Mouse (Mus musculus) testis, postnatal 10 days (tissue): ENCODE data around the gene Marf1.
"Not testable (repeated sequence)": the region's sequence is repeated elsewhere in the genome, so short reads cannot be mapped to it uniquely, and the experiment has no call there.

Experiments used
- DNase-seq: peaks from one replicate; pipeline ENCODE4 v3.0.0; 2021; ENCODE audit warnings: low spot score

Marf1 gene

DNA sequence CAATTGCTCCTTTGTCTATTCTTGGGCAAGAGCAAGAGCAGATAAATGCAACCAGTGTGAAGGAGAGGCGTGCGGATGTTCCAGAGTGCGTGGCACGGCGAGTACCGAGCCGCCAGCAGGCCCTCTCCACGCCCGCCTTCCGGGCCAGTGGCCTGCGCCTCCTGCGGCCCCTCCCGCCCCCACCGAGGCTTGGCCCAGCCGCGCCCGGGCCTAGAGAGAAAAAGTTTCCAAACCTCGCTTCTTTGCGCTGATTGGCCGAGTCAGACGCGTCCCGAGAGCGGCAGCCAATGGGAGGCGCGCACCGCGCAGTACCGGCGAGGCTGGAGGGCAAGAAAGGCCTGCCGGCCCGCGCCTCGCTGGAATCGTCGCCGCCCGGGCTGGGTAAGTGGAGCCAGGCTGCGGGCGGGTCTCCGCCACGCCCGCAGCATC is at the start of gene Marf1, which contains the start of gene Nde1:
Marf1 (minus strand) TSS at position 364 of the 429 bp plus-strand sequence.
Nde1 (plus strand) TSS at position 288 of the 429 bp plus-strand sequence.
- peak; percentile 90 for DNase-seq

DNA sequence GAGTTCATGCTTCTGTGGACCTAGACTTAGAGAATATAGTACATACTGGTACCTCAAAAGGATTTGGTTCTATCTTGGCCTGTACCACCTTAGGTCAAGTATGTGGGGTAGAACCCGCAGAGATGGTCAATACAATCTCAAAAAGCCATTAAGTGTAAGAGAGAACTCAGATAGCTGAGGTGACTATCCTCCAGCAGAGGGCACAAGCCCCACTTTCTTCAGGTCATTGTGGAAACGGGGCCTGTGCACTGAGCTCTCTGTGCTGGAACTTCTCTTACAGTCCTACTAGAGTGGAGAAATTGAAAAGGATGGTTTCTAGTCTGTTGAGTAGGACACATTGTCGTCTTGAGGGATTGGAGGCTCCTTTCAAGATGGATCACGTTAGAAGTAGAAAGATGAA is 35.6 kb upstream of the Marf1 start:
- no peak for DNase-seq

DNA sequence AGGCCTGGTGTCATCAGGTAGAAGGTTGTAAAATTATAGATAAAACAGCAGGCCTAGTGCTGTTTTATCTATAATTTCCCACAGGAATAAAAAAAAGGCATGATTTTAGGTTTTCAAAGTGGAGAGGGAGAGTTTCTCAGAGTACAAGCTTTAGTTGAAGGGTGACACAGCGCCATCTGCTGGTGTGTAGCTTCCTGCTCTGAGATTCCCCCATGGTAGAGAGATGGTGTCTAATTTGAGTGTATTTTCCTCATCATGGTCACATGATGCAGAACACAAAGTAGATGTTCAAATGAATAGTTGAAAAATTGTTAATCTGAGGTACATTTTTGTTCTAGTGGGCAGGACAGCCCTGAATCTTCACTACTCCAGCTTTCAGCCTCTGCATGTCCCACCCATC is 32.3 kb upstream of the Marf1 start:
- DNase-seq, result peak; percentile 82

DNA sequence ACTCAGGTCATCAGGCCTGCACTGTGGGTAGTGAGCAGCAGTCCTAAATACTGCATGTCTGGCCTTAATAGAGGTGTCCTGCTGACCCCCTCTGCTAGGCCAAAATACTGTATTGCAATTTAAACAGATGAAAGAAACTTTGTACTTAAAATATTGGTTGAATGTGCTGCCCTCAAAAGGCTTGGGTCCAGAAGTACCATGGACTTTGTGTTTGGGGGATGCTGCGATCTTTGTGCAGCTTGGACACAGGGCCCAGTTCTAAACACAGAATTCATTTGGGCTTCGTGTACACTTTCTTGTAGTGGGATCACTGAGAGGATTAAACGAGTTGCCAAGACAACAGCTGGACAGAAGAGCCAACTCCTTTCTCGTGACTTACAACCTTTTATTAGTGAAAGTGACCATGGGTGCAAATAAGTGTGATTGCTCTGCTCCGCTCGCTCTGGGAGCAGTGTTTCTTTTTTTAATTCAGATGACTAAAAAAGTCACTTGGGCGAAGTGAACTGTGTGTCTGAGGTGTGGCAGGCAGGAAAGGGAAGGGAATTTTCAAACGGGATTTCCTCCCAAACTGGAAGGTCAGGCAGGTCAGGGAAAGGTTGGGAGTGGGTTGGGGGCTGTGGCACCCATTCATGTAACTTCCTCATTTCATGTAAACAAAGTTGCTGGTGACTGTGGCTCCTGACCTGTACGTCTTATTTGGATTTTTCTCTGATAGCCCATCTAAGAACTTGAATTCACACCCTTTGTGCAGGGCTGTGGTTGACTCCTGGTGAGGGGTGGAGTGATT is 31.2 kb upstream of the Marf1 start:
- no peak for DNase-seq

DNA sequence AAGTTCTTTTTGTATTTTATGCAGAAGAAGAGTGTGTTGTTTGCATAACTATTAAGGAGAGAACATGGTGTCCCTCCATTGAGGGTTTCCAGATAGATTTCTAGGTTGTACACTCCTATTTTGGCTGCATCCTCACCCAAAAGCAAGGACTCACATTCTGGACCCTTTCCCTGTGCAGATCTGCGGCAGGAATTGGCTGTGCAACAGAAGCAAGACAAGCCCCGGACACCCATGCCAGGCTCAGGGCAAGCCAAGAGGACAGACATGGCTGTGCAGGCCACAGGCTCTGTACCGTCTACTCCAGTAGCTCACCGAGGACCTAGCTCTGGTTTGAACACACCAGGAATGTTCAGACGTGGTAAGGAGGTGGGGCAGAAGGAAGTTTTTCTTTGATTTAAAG is 22.4 kb upstream of the Marf1 start:
- DNase-seq, result no peak

GRCm38 (mm10) chr16:14183856-14184255 is 20.7 kb upstream of the Marf1 start:
- no peak for DNase-seq

DNA sequence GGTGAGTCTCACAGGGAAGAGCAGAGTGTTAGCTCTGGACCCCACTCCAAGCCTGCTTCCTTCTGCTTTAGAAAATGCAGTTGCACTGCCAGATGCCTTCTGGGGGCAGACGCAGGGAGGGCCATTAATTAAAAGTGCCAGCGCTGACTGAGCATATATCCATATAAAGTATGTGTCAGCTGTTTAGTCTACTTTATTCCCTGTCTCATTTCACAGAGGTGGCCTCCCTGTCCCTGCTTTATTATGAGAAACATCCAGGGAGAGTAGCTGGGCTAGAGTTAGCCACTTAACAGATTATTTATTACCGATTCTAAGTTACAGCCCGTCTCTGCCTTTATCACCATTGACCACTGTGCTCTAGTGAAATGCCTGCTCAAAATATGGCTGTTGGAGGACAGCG is 19.2 kb upstream of the Marf1 start:
- no peak for DNase-seq

DNA sequence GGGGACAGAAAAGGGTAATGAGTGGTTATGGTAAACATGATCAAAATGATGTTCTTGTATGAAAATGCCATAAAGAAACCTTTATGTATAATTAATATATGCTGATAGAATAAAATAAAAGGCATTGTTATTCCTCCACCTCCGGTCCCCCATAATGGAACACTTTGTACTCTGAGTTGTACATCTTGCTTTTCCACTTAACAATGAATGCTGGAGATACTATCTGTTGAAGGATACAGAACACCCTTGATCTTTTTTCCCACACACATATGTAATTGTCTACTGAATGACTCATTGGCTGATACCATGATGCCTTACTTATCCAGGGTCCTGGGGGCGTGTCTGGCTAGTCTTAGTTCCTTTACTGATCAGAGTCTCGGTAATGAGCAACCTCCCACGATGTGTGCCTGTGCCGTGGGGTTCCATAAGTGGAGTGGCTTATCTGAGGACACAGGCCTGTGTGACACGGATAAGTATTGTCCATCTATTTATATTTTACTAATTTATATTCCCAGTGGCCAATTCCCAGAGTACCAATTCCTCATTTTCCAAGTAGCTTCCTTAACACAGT is 17.1 kb upstream of the Marf1 start:
- no peak for DNase-seq

- DNase-seq, result no peak
Measured at GRCm38 (mm10) chr16:14178041-14178440, 14.9 kb upstream of the Marf1 start.

- DNase-seq, result no peak
Measured at GRCm38 (mm10) chr16:14169706-14170105, 6.6 kb upstream of the Marf1 start.

DNA sequence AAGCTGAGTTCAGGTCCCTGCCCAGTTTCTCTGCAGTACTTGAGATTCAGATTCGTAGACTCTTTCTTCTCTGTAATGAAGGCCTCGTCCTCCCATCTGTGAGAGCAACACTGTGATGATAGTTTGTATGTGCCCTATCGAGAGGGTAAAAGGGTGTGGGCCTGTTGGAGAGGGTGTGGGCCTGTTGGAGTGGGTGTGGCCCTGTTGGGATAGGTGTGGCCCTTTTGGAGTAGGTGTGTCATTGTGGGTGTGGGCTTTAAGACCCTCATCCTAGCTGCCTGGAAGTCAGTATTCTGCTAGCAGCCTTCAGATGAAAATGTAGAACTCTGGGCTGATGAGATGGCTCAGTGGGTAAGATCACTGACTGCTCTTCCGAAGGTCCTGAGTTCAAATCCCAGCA is 3.3 kb upstream of the Marf1 start:
- no peak for DNase-seq

GRCm38 (mm10) chr16:14163731-14164130 is 580 bp upstream of the Marf1 start:
- DNase-seq, result no peak

- no peak for DNase-seq
Measured at GRCm38 (mm10) chr16:14160941-14161340, 2.2 kb downstream of the Marf1 start.

GRCm38 (mm10) chr16:14159746-14160131 is 3.4 kb downstream of the Marf1 start:
- DNase-seq, result peak; percentile 78

DNA sequence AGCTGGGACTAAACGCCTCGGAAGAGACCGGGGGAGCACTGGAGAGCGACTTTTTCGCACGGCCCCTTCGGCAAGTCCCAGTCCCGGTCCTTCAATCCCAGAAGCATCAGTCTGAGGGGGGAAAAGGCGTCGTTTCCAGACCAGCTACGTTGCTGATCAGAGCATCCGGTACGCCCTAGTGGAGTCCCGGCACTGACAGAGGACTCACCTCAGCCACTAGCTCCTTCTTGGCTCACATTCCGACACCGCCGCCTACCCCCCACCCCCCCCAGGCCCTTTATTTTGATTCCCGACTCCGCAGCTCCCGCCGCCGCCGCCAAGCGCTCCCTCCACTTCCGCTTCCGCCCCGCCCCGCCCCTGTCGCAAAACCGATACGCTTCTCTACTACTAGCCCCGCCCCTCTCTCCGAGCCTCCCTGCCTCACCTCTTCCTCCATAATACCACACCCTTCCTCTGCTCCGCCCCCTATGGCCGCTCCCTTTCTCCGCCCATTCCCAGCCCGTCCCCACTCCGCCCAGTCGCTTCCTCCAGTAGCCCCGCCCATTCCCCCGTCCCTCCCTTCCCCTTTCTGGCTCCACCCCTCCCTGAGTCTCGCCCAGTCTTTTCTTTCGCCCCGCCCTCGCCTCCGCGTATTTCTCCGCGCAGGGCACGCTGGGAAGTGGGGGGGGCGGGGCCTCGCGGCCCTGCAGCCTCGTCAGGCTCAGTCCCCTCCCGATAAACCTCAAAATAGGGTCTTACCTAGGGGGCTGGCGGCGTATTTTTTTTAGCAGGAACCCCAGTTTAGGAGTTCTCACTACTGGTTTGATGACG is 4.0 kb downstream of the Marf1 start:
- DNase-seq, result peak; percentile 100

DNA sequence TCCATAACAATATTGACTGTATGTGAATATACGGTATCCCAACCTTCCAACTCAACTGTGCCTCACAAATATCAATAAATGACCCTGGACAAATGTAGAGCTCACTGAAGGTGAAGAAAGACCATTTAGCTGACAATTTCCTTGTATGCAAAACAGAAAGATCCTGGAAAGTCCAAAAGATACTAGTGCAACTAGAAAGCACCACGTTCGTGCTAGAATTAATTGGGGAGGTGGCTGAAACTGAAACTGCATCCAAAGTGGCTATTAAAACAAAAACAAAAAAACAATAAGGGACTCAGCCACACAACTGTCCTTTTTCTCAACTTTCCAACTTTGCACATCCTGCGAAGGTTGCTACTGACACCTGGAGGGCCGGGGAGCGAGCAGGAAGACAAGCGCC is 4.6 kb downstream of the Marf1 start:
- no peak for DNase-seq

GRCm38 (mm10) chr16:14156312-14156711 is 6.8 kb downstream of the Marf1 start:
- no peak for DNase-seq

DNA sequence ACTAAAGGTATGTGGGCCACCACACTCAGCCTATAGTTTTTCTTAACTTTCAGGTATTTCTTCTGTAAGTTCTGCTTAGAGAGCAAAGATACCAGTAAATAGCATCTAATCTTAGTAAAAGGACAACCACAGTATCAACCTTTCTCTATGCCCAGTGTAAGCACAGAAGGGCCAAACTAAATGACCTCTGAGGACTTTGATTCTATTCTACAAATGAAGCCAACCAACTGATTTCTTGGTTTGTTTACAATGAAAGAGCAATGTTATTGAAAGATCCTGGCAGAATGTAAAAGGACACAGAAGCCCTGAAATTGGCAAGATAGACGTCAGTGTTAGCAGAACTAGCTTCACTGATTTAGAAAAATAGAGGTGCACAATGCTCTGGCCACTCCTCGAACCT is 7.5 kb downstream of the Marf1 start:
- DNase-seq, result not testable (repeated sequence)

- no peak for DNase-seq
Measured at GRCm38 (mm10) chr16:14151718-14152117, 11.4 kb downstream of the Marf1 start.

GRCm38 (mm10) chr16:14147712-14148111 is 15.4 kb downstream of the Marf1 start:
- DNase-seq, result no peak

DNA sequence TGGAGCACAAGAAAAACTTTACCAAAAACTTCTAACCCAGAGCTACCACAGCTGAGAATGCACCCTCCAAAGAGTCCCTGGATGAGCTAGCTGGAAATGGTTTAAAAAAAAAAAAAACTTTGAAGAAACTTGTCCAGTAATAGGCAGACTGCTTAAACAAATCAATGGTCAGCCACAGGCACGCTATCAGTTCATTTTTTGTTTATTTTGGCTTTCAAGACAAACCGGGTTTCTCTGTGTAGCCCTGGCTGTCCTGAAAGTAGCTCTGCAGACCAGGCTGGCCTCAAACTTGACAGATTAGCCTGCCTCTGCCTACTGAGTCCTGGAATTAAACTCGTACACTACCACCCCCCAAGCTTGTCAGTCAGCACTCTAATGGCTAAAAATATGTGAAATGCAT is 19.9 kb downstream of the Marf1 start:
- no peak for DNase-seq

- DNase-seq, result no peak
Measured at GRCm38 (mm10) chr16:14139106-14139505, 24.0 kb downstream of the Marf1 start.
